Mouse (Mus musculus) intestine, postnatal 0 days (tissue): ENCODE data around the gene Cep41. TPM values are rescaled to one million over a fixed set of nuclear protein-coding genes. Genes with fewer than 3 reads are reported as not detected.

ENCODE experiments used
- ATAC-seq: fragments of 200-750 bp; cut with Nextera tagmentation; 2 replicates; pipeline ENCODE4 v1.8.0; 2017; ENCODE audit warnings: mild to moderate bottlenecking, moderate TSS enrichment, moderate library complexity
- H3K27ac ChIP-seq: fragments of 300-500 bp; sonication (generic); 2 replicates; pipeline ENCODE4 v1.5.1; 2014; ENCODE audit warnings: mild to moderate bottlenecking, low read depth, low read length, moderate library complexity
- H3K27me3 ChIP-seq: fragments of 300-500 bp; sonication (generic); replicated peaks from 2 replicates; pipeline ENCODE4 v1.6.1; 2014; ENCODE audit warnings: low read length, mixed read lengths; ENCODE audit not compliant: control insufficient read depth, insufficient read depth
- H3K36me3 ChIP-seq: fragments of 300-500 bp; sonication (generic); 2 replicates; pipeline ENCODE4 v1.6.1; 2014; ENCODE audit warnings: mild to moderate bottlenecking, moderate library complexity; ENCODE audit not compliant: control insufficient read depth, insufficient read depth
- H3K4me1 ChIP-seq: fragments of 300-500 bp; sonication (generic); replicated peaks from 2 replicates; pipeline ENCODE4 v1.6.1; 2014; ENCODE audit warnings: antibody characterized with exemption, low read length, mixed read lengths; ENCODE audit not compliant: control insufficient read depth, insufficient read depth
- H3K4me2 ChIP-seq: fragments of 300-500 bp; sonication (generic); replicated peaks from 2 replicates; pipeline ENCODE4 v1.6.1; 2014; ENCODE audit warnings: low read depth, mild to moderate bottlenecking, moderate library complexity
- H3K4me3 ChIP-seq: fragments of 300-500 bp; sonication (generic); 2 replicates; pipeline ENCODE4 v1.5.1; 2014; ENCODE audit warnings: low read depth, low read length
- H3K9ac ChIP-seq: fragments of 300-500 bp; sonication (generic); 2 replicates; pipeline ENCODE4 v1.6.1; 2014; ENCODE audit warnings: mild to moderate bottlenecking, low read depth, low read length
- H3K9me3 ChIP-seq: fragments of 300-500 bp; sonication (generic); 2 replicates; pipeline ENCODE4 v1.6.1; 2016; ENCODE audit warnings: mixed run types; ENCODE audit not compliant: control insufficient read depth
- CTCF ChIP-seq: sonication (generic); IDR thresholded peaks from 2 replicates; pipeline ENCODE4 v1.5.1; 2016; ENCODE audit warnings: low read depth, mild to moderate bottlenecking, control low read depth, antibody characterized with exemption, moderate library complexity
- WGBS: fragments of 180-500 bp; shearing (Covaris S2); extraction: QIAGEN DNeasy Blood & Tissue Kit; methylation state at CpG from one replicate; pipeline ENCODE4 v1.1.7; 2014; 5-methylcytosine and 5-hydroxymethylcytosine counted together
- polyA plus RNA-seq: library from polyadenylated mRNA; unstranded; fragments of >200 nt; fragmentation: Nextera tagmentation; extraction: Ambion mirVana; gene quantifications from 2 replicates; pipeline ENCODE4 v1.2.1, GENCODE M21; 2015

Gene Cep41
- polyA plus RNA-seq, 1 experiment from 2014 or later: 3.7 TPM

DNA sequence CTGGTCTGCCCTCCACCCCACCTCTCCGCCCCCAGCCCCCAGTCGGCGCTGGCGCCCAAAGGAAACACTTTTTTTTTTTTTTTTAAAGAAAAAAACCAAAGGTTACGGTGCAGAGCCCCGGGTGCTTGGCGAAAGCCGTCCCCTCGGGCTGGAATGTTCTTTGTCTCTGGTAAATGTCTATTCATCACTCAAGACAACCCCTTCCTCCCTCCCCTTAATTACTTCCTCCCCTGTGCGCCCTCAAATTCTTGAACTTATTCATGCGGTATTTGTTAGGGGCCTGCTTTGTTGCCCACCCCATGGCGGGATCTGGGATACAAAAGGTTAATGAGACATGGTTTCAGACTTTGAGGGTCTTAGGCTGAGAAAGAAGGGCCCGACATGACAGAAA, 42.8 kb upstream of the Cep41 start:
- no peaks in the 10 kb centered on the region; the same call in 1 of the 2 replicates for H3K27me3 ChIP-seq
- 48% methylated on average over 13 of the region's 13 CpGs for WGBS
- no peaks in the 10 kb centered on the region for H3K4me1 ChIP-seq
- H3K4me3 ChIP-seq: 0 out of 2 replicates have a peak overlapping the region, but pooled peaks have one; percentile 11
- peak overlapping the region; percentile 32 for H3K4me2 ChIP-seq
- peaks cover 14% of the 10 kb centered on the region for H3K9me3 ChIP-seq
- ATAC-seq: no peak
- H3K27ac ChIP-seq: no peak overlapping the region
- H3K9ac ChIP-seq: no peak overlapping the region
- TF ChIP-seq CTCF: no peak
- no peaks in the 10 kb centered on the region for H3K36me3 ChIP-seq

GRCm38 (mm10) chr6:30735728-30736371, 42.3 kb upstream of the Cep41 start:
- Histone ChIP-seq H3K4me2 (peak overlapping the region; percentile 32; the same call in 1 of the 2 replicates), H3K27ac (peak overlapping the region; percentile 46; the same call in 1 of the 2 replicates), H3K9me3 (peaks cover 14% of the 10 kb centered on the region), H3K36me3 (no peaks in the 10 kb centered on the region), H3K27me3 (no peaks in the 10 kb centered on the region; the same call in 1 of the 2 replicates), H3K4me3 (0 out of 2 replicates have a peak overlapping the region, but pooled peaks have one; percentile 11), H3K4me1 (no peaks in the 10 kb centered on the region), H3K9ac (no peak overlapping the region)
- ATAC-seq: no peak
- TF ChIP-seq CTCF: no peak
- WGBS: 52% methylated on average over 15 of the region's 15 CpGs

- H3K4me1 ChIP-seq: 0 out of 2 replicates have a peak, but pooled peaks cover 1% of the 10 kb centered on the region
- H3K4me2 ChIP-seq: peak overlapping the region; percentile 32; the same call in 1 of the 2 replicates
- no peaks in the 10 kb centered on the region for H3K36me3 ChIP-seq
- H3K27ac ChIP-seq: peak overlapping the region; percentile 46; the same call in 1 of the 2 replicates
- 0 out of 2 replicates have a peak overlapping the region, but pooled peaks have one; percentile 5 for H3K4me3 ChIP-seq
- H3K9me3 ChIP-seq: peaks cover 14% of the 10 kb centered on the region
- ATAC-seq: no peak
- TF ChIP-seq CTCF: no peak
- no peaks in the 10 kb centered on the region; the same call in 1 of the 2 replicates for H3K27me3 ChIP-seq
- 58% methylated on average over 22 of the region's 22 CpGs for WGBS
- H3K9ac ChIP-seq: no peak overlapping the region
These were observed 41.6 kb upstream of the Cep41 start for GRCm38 (mm10) chr6:30734988-30735727.

GRCm38 (mm10) chr6:30734465-30734864, 40.9 kb upstream of the Cep41 start:
- ATAC-seq: no peak
- Histone ChIP-seq H3K9ac (no peak overlapping the region), H3K4me3 (no peak overlapping the region), H3K4me2 (no peak overlapping the region), H3K4me1 (0 out of 2 replicates have a peak, but pooled peaks cover 3% of the 10 kb centered on the region), H3K36me3 (no peaks in the 10 kb centered on the region), H3K27me3 (no peaks in the 10 kb centered on the region; the same call in 1 of the 2 replicates), H3K27ac (no peak overlapping the region), H3K9me3 (peaks cover 14% of the 10 kb centered on the region)
- WGBS: 61% methylated on average over 6 of the region's 6 CpGs
- no peak for TF ChIP-seq CTCF

DNA sequence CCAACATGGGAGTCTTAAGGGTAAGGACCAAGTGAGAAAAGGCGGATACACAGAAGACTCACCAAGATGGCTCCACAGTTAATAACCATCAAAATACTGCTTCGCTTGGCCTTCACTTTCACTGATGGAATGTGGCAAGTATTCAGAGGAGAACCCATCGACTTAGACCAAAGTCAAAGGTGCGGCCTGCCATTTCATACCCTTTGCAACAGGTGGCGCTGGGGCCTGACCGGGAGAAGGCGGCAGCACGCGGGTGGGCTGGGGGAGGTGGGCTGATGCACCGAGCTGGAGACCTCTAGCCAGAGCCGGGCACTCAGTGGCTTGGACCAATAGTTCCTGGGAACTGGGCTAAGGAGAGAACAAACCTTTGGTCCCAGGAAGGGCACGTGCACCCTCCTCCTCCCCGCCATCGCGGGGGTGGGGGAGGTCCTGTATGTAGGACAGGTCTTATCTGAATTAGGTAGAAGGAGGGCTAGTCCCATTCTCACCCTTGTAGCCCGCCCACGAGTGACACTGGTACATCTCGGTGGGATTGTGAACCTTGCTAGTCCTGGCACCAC, 39.1 kb upstream of the Cep41 start:
- H3K27ac ChIP-seq: no peak overlapping the region
- 0 out of 2 replicates have a peak, but pooled peaks cover 3% of the 10 kb centered on the region for H3K4me1 ChIP-seq
- no peak overlapping the region for H3K4me3 ChIP-seq
- no peak overlapping the region for H3K9ac ChIP-seq
- H3K9me3 ChIP-seq: peaks cover 5% of the 10 kb centered on the region; the same call in 1 of the 2 replicates
- TF ChIP-seq CTCF: peak; percentile 17; the same call in 1 of the 2 replicates
- no peak overlapping the region for H3K4me2 ChIP-seq
- H3K36me3 ChIP-seq: no peaks in the 10 kb centered on the region
- no peaks in the 10 kb centered on the region; the same call in 1 of the 2 replicates for H3K27me3 ChIP-seq
- no peak for ATAC-seq
- WGBS: 52% methylated on average over 18 of the region's 18 CpGs
